Mouse (Mus musculus) spleen, adult 18-20 months (tissue): ENCODE data around the gene Tcf7l1.
"Not testable (repeated sequence)": the region's sequence is repeated elsewhere in the genome, so short reads cannot be mapped to it uniquely, and the experiment has no call there.

ENCODE experiments used
- DNase-seq, 2 experiments: peaks; one replicate each; pipeline ENCODE4 v3.0.0; 2022; ENCODE audit warnings: mixed read lengths in 2 of 2

The Tcf7l1 gene

DNA sequence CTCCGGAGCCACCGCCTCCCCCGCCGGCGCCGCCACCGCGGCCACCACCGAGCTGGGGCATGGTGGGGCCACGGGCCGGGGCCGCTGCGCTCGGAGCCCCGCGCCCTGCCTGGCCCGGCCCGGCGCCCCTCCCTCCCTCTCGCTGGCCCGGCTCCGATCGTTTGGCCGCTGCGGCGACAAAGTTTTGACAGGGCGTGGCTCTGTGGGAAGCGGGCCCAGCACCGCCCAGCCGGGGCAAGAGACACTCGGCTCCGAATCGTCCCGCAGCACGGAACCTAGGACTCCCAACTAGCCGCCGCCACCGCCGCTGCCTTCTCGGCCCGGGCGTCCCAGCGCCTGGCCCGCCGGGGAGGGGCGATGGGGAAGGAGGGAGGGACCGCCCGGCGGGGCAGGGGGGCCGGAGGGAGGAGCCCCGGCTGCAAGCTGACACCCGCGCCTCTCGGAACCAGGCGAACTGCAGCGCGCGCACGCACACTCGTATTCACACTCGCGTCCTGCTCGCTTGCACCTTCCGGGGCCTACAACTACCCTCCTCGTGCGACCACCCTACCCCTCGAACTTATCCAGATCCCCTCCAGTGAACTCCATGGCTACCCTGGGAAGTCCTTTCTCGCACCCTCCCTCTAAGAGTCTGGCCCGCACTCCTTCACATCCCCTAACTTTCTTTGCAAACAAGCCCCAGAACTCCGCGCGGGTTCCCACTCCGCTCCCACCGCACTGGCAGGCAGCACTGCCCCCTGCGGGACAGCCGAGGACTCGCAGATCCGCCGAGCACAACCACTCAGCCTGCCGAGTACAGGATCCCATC is at the start of gene Tcf7l1:
Tcf7l1 (minus strand) TSS at position 363 of the 808 bp plus-strand sequence.
- peak; percentile 62 to 81 for DNase-seq

DNA sequence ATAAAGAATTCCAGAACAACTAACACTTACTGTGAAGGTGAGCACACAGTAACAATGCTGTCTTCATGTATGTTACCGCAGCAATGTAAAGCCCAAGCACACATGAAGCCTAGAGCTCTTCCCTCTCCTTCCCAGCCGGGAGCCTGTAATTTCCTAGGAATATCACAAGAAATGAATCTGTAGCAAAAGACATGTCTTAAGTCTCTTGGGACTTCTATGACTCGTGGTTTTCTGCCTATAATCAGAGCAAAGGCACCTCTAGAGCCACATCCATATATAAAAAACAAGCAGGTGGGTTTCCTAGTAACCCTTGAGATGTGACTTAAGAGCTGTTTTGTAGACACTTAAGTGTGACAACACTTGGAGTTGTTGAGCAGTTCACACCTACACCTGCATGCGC is 48.7 kb upstream of the Tcf7l1 start:
- DNase-seq, result no peak

- no peak for DNase-seq
Measured at GRCm38 (mm10) chr6:72834518-72834917, 45.5 kb upstream of the Tcf7l1 start.

GRCm38 (mm10) chr6:72831858-72832257 is 42.8 kb upstream of the Tcf7l1 start:
- DNase-seq, result no peak

GRCm38 (mm10) chr6:72831276-72831675 is 42.2 kb upstream of the Tcf7l1 start:
- peak in 1 of 2 experiments; percentile 57 for DNase-seq

- no peak for DNase-seq
Measured at GRCm38 (mm10) chr6:72828857-72829256, 39.8 kb upstream of the Tcf7l1 start.

DNA sequence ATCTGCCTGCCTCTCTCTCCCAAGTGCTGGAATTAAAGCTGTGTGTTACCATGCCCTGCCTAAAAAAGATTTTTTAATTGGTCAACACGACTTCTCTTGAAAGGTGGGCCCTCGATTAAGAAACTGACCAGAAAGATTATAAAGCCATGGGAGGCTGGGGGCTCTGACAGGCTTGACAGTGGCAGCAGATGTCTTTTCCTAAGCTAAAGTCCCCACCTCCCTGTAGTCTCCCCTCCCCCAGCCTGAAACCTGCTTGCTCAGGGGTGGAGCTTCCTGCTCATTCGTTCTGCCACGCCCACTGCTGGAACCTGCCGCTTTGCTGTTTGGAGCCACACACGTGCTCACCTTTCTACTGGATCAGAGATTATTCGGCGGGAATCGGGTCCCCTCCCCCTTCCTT is 39.0 kb upstream of the Tcf7l1 start:
- not testable (repeated sequence) for DNase-seq

- DNase-seq, result no peak
Measured at GRCm38 (mm10) chr6:72825762-72826161, 36.7 kb upstream of the Tcf7l1 start.

- no peak for DNase-seq
Measured at GRCm38 (mm10) chr6:72824971-72825737, 36.1 kb upstream of the Tcf7l1 start.

DNA sequence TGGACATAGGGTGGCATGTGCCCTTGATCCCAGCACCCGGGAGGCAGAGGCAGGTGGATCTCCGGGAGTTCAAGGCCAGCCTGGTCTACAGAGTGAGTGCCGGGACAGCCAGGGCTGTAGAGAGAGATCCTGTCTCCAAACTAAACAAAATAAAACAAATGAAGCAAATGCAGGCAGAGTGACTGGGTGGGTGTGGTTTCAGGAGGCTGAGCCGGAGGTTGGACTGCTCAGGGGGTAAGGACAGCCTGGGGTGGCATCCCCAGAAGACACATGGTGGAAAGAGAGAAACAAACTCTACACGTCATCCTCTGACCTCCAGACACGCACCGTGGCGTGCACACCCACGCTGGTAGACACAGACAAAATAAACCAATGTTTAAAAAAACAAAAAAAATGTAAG is 24.4 kb upstream of the Tcf7l1 start:
- no peak for DNase-seq

DNA sequence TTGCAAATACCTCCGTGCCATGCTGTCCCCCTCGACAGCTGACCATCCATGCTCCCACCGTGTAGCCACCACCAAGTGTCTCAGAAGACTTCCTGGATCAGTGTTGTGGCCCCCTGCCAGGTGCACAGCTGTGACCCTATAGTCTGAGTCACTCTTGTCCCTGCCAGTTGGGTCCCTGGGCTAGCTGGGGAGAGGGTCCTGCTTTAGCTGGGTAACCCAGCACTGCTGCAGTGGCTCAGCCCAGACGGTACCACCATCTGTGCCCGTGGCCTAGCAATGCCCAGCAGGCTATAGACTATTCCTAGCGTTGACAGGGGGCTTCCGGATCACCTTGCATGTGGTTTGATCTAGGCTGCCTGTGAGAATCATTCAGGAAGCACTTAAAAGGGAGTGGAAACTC is 21.2 kb upstream of the Tcf7l1 start:
- DNase-seq, result no peak

DNA sequence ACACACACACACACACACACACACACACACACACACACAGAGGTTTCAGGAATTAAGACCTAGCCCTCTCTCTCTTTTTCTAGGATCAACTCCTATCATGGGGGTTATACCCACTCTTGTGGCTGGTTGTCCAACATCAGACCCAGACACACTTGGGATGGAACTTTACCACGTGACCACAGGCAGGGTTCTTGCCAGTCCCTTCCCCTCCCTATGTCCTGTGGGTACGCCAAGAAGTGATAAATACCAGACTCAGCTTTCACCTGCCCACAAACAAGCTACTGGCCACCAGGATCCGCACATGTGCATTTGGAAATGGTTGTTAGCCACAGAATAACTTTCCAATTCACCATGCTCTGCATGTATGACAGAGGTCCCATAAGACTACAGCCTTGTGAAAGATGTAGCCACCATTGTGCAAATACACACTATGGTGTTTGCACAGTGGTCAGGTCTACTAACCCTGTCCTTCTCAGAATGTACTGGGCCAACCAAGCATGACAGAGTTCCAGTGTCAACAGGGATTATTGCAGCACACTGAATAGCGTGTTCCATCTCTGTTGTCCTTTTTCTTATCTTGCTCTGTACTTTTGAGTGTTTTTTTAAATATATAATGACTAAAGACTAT is 20.6 kb upstream of the Tcf7l1 start:
- no peak for DNase-seq

- DNase-seq, result no peak
Measured at GRCm38 (mm10) chr6:72808342-72808741, 19.3 kb upstream of the Tcf7l1 start.

GRCm38 (mm10) chr6:72803669-72804068 is 14.6 kb upstream of the Tcf7l1 start:
- no peak for DNase-seq

GRCm38 (mm10) chr6:72802119-72802518 is 13.1 kb upstream of the Tcf7l1 start:
- no peak for DNase-seq

GRCm38 (mm10) chr6:72800641-72801040 is 11.6 kb upstream of the Tcf7l1 start:
- DNase-seq, result no peak

- no peak for DNase-seq
Measured at GRCm38 (mm10) chr6:72797763-72798162, 8.7 kb upstream of the Tcf7l1 start.

- no peak for DNase-seq
Measured at GRCm38 (mm10) chr6:72795444-72795843, 6.4 kb upstream of the Tcf7l1 start.

DNA sequence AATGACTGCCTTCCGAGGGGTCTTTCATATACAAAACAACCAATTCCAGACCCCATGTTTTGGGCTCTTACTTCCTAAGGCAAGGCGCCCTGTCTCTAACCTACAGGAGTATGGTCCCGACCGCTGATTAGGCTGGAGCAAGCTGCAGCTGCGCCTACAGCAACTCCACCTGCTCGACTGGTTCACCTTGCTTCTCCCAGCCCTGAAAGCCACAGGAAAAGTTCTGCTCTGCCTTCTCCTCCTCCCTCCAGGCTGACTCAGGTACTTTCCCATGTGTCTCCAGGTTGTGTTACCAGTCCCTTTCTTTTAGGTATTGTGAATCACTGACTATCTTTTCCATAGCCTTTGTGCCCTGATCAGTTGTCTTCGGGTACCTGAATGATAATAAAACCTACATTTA is 5.8 kb upstream of the Tcf7l1 start:
- DNase-seq, result no peak

DNA sequence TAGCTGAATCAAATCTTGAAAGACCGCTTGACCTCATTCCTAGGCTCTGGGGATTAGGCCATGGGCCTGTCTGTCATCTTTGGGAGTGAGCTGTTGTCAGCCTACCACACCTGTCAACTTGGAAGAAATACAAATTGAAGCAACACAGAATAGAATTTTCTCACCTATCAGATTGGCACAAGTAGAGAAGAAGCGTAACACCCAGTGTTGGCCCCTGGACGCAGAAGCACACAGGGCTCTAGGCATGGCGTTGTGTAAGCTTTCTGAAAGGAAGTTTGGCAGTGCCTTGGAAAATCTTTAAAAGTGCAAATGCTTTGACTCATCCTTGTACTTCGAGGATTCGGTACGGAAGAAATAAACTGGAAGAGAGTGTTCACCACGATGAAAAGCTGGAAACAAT is 3.6 kb upstream of the Tcf7l1 start:
- no peak for DNase-seq

GRCm38 (mm10) chr6:72787948-72788891 is 834 bp downstream of the Tcf7l1 start:
- peak in 1 of 2 experiments; percentile 24 for DNase-seq

GRCm38 (mm10) chr6:72787322-72787947 is 1.6 kb downstream of the Tcf7l1 start:
- DNase-seq, result no peak
